Mouse (Mus musculus) left cerebral cortex, postnatal 36 days (tissue): ENCODE measurements at regions not wholly inside any gene's neighbourhood (a gene's known extent, or its start where the extent isn't known, plus 50 kb on each side); places are given as distances from the start of the nearest gene placed in this dataset.

ENCODE experiments used
- DNase-seq, 2 experiments: peaks; one replicate each; pipeline ENCODE4 v3.0.0; 2021 to 2022; ENCODE audit warnings: low spot score in 2 of 2, mixed read lengths in 1 of 2
- intact Hi-C: fragments of 180-260 bp; cut with DNase I; formaldehyde crosslinking; loops from one replicate; pipeline ENCODE4 v1.15.1; 2025

DNA sequence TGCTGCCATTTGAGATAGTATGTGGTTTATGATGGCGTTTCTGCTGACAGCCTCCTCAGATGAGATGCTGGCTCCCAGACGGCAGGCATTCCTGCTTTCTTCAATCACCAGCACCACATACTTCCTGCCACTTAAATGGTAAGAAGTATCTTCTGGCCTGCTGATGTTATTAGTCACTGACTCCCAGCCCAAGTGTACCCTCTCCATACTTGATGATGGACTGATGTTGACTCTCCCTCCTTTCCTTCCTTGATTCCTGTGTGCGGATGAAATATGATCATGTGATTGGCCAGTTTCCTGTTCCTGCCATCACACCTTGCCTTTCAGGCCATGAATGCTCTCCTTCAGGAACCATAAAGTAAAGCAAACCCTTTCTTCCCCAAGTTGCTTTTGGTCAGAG, 50.8 kb upstream of the Rpl10-ps3 start:
- no peak for DNase-seq
- intact Hi-C loops, result no loop called here

DNA sequence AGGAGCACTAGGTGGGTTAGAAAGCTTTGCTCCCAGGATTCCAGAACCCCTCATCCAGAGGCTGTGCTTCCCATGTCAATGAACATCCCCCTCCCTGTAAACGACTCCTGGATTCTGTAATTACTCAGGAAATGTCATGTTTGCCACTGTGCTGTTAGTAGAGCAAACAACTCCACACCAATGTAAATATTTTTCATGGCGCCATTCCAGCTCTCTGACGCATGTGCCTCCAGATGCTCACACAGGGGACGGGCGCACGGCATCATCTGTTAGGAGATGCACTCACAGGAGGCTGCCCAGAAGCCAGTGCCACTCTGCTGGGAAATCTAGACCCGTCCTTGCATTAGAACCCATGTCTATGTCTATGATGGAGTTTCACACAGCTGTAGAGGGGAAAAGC, 51.3 kb upstream of the Rpl10-ps3 start:
- no peak for DNase-seq
- intact Hi-C loops, result no loop called here

DNA sequence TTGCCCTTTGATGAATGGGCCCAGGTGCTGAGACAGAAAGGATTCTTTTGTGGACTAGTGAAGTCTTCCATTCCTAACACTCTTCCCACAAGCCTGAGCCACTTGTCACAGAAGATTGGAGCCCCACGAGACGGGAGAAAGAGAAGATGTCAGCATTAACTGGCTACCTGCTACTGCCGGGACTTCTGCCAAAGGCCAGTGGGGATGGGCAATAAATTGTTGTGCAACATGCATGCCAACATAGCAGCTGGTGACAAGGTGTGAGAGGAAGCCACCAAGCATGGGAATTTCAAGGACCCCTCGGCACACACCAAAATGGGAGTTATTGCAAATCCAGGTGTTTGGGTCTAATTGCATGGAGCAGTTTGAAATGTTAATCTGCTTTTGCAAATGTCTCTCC, 63.6 kb upstream of the Rpl10-ps3 start:
- intact Hi-C loops, result no loop called here
- no peak for DNase-seq

DNA sequence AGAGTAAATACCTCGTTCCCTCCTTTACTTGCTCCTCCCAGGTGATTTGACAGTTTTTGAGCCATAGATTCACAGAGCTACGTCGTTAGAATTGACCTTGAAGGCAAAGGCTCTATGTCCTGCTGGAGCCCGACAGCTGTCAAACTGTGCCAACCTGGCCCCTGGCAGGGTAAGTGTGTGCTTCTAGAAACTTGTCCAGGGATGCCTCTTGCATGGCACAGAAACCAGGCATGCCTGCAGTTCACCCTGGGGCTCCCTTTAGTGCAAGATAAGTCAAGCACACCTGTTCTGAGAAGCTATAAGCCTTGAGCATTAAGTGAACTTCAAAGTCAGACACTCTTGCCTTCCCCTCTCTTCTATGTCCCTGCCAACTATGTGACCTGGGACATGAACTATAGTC, 64.1 kb upstream of the Rpl10-ps3 start:
- intact Hi-C loops, result no loop called here
- no peak for DNase-seq

DNA sequence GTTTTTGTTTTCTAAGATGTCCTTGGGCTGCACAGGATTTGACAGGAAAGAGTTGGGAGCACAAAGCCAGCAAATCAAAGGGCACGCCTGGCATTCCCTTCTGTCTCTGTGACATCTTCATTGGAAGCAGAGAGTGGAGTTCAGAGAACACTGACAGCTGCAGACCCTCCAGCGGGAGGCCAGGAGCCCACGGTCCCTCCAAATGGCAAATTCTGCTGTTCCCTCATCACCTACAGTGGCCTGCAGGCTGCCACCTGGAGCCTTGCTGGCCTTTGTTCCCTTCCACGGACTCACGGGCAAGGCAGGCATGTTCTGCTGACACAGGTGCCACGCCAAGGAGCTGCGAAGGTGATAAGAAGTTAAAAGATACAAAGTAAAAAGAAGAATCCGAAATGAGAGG, 68.2 kb upstream of the Rpl10-ps3 start:
- intact Hi-C loops, result no loop called here
- no peak for DNase-seq

DNA sequence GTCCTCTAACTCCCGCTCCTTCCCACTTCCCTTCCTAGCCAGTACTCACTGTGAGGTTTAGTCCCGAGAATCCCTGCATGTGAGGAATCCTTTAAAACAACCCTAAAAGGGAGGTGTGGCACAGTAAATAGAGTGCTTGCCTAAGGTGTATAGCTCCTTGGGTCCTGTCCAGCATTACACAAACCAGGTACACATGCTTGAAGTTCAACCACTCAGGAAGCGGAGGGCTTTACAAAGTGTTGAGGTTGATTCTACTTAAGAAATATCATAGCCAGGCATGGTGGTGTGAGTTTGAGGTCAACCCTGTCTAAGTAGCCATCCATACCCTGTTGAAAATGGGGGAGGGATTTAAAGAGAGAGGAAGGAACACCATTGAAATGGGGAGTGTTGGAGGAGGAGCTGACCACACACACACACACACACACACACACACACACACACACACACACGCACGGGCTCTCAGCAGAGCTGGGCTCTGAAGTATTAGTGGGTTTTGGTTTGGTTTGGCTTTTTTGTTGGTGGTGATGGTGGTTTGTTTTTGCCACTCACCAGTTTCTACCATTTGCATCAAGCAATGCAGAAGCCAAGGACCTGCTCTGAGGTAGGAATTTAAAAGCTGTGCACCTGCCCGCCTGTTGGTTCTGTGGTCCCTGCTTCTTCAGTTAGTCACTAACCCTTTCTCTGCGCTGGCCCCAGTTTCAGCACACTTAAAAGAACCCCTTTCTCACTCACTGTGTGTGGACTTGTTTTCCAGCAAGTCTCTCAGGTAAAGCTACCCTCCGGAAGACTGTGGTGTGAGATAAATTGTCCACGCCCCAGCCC, 69.0 kb upstream of the Rpl10-ps3 start:
- intact Hi-C loops, result no loop called here
- DNase-seq, result no peak

DNA sequence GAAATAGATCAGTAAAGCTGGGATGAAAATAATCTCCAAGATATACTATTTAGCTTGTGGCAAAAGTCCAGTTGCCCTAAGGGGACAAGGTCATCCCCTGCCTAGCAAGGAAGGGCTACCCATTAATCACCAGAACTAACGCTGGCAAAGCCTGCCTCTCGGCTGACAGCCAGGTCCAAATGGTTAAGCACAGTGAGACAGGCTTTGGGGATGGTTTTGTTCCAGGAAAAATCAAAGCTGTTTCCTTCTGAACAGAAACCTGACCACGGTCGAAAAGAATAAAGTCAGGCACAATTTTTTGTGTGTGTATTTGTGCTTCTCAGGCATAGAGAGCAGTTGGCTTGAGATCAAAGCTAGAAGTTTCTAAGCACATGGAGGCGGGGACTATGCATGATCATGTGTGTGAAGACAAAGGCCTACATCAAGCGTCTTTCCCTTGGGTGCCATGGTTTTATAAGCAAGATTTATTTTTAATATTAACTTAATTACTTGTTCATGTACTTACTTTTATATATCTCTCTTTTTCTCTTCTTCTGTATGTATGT, 70.1 kb upstream of the Rpl10-ps3 start:
- intact Hi-C loops, result no loop called here
- DNase-seq, result no peak

DNA sequence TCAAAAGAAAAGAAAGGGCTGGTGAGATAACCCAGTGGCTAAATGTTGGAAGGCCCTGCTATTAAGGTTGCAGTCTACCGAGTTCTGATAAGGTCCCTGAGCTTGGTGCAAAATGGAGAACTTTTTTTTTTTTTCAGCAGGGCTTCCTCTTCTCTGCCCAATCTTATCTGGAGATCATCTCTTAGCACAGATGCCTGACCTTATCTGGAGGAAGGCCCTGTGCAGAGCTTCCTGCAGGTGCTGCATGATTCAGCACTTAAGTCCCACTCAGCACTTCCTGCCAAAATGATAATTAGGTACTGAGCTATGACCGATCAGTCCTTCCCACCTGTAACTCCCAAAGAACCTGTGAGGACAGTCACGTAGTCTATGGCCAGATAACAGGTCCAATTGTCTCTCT, 71.9 kb upstream of the Rpl10-ps3 start:
- intact Hi-C loops, result no loop called here
- DNase-seq, result no peak

DNA sequence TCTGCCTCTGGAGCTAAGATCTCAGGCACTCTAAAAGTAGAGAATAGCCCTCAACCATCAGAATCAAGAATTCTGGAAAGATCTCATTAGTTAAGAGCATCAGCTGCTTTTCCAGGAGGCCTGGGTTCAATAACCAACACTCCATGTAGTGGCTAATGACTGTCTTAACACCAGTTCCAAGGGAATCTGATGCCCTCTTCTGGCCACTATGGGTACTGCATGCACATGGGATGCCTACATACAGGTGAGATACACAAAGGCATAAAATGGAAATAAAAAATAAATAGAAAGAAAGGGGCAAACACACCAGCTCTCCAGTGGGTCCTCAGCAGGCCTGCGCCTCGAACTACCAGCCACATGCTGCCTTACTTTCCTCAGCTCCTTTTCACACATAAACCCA, 73.3 kb upstream of the Plet1 start:
- DNase-seq, result no peak
- intact Hi-C loops, result no loop called here

DNA sequence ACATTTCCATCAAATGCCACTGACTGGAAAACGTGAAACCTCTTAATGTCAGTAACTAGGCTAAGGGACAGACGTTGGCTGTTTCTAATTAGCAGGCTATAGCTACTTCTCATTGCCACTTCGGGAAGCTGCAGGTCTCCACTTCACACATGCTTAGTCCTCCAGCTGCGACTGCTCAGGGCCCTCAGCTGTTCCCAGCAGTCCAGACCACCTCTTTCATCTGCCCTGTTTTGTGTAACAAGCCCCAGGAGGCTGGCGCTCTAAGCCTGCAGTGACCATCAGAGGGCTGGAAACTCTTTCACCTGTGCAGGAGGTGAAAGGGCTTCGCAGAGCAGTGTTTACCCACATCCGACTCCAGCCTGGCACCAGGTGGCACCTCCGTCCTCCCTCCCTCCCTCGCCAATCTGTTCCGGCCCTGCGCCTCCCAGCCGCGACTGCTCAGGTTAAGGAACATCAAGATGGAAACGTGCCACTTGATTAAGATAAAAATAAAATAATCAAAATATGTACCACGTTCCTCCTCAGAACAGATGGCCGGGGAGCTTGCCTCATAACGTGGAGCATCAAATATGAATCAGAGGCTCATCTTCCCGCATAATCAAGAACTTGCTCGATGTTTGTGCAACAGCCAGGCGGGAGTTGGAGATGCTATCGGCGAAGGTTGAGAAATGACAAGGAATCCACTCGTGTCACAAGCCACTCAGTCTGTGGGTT, 72.6 kb upstream of the Plet1 start:
- no peak for DNase-seq
- intact Hi-C loops, result no loop called here

DNA sequence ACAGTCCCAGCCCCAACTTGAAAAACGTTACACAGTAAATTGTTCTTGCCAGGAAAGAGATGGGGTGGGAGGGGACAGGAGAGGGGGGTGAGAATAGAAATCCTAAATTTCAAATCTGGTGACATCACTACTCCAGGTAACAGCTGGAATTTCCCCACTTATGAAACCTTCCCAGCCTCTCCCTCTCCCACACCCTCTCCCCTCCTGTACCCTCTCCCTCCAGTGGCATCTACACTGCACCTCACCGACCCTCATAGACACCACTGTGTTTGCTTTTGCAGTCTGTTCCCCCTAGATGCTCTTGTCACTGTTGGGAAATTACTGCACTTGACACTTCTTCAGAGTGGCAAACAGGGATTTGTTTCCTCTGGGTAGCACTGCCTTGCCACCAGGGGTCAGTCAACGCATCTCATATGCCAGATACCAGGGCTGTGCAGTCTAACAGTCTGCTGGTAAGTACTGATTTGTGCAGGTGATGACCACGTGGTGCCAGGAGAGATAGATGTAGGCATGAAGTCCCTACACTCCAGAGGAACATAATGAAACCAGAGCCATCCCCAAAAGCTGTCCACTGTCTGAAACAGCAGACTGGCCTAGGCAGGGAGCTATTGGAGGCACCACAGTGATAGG, 68.3 kb upstream of the Plet1 start:
- no peak for DNase-seq
- intact Hi-C loops, result no loop called here

DNA sequence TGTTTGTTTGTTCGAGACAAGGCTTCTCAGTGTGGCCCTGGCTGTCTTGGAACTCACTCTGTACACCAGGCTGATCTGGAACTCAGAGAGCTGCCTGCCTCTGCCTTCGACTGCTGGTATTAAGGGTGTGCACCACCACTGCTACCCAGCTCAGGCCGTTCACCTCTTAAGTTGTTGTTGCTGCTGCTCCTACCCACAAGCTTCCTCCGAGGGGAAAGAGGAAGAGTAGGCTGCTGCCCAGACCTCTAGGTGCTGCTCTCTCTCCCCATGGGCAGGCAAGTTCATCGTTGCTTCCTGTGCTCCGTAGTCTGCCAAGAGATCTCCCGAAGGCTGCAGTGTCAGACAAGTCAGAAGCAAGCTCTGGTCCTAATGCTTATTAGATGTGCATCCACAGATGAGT, 64.2 kb upstream of the Plet1 start:
- intact Hi-C loops, result loop anchor here (10.0 kb wide), 1 partner anchor 255 kb away; no protein-coding TSS in a partner anchor
- no peak for DNase-seq

DNA sequence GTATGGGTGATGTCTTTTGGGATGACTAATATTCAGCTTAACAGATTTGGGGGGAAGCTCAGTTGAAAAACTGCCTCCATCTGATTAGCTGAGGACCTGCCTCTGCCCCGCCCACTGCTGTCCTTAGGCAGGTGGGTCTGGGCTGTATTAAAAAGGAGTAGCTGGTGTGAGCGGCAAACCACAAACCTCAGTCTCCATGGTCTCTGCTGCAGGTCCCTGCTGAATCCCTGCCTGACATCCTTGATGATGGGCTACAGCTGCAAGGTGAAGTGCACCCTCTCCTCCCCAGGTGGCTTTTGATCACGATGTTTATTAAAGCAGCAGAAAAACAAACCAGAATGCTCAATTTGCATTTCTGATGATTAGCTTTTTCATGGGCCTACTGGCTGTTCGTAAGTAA, 60.8 kb upstream of the Plet1 start:
- DNase-seq, result no peak
- intact Hi-C loops, result loop anchor here (10.0 kb wide), 1 partner anchor 259 kb away; no protein-coding TSS in a partner anchor

DNA sequence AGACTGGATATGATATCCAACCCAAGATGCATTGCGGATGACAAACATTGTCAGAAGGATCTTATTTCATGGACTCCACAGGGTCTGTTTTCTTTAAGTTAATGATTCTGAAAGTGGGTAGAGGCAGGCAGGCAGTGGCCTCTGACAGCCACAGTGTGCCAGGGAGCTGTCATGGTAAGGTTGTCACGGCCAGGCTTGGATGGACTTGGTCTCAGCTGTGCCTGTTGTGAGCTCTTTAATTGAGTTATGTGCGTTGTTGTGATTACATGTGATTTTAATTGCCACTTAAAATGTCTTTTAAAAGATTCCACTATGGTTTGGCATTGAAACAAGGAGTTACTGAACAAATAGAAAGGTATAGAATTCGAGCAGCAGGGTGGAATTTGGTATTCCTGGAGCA, 60.3 kb upstream of the Plet1 start:
- DNase-seq, result no peak
- intact Hi-C loops, result loop anchor here (10.0 kb wide), 1 partner anchor 259 kb away; no protein-coding TSS in a partner anchor

DNA sequence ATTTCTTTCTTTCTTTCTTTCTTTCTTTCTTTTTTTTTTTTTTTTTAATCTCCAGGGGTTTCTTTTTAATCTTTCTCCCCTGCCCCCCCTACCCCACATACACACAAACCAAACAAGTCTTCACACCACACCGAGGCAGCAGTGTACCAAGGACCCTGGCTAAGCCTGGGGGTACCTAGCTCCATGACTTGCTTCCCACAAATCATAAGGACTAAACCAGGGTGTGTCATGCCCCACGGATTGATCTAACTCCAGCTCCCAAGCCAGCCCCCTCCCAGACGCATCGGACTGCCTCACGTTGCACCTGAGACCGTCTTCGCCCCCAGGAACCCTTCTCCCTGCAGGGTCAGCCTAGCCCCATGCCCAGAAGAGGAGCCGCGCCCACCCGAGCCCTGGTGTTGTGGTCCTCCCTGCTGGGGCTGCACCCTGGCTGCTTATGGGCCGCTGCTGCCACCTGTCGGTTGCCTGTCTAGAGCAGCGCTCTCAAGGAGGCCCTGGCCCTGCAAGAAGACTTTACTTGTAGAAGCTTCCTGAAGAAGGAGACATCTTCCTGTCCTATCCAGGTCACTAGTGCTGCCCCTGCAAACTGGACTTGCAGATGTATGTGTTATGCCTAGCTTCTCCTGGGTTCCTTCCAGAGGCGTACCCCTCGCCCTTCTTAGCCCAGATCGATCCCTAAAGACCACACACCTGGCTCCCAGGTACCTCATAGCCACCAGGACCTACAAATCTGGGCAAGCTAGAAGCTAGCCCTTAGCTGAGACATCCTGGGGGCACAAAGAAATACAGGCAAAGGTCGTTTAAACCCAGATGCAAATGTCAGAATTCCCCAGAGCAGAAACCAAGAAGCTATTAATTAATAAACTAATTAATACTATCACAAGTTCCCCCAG, 56.2 kb upstream of the Plet1 start:
- intact Hi-C loops, result loop anchor here (2.0 to 10.0 kb wide), 3 partner anchors 105 to 943 kb away; no protein-coding TSS in a partner anchor
- DNase-seq, result peak; percentile 75 to 78

DNA sequence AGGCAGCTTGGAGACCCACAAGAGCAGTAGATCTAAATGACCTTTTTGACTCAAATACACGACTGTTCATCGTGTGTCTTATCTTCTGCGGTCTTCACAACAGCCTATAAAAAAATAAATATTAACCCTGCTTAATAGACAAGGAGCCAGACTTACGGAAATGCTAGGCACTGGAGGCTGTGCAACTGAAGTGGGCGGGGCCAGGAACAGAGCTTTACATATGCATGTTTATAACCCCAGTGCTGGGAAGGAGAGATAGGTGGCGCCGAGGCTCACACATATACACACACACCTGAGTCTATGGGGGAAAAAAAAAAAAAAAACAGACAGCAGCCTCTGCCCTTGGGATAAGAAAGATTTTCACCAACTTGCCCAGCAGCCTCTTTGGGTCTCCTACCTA, 55.6 kb upstream of the Plet1 start:
- intact Hi-C loops, result loop anchor here (2.0 to 10.0 kb wide), 3 partner anchors 106 to 944 kb away; no protein-coding TSS in a partner anchor
- no peak for DNase-seq

DNA sequence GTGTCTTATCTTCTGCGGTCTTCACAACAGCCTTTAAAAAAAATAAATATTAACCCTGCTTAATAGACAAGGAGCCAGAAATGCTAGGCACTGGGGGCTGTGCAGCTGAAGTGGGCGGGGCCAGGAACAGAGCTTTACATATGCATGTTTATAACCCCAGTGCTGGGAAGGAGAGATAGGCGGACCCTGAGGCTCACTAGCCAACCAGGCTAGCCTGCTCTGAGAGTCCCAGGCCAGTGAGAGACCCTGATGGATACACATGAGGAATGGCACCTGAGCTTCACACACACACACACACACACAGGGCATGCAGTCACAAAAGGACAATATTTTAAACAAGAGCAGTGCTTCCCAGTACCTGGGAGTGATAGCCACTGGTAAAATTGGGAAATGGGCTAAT, 54.1 kb upstream of the Plet1 start:
- intact Hi-C loops, result loop anchor here (10.0 kb wide), 1 partner anchor 1355 kb away; the partner anchor contains the start of gene Tmprss5

DNA sequence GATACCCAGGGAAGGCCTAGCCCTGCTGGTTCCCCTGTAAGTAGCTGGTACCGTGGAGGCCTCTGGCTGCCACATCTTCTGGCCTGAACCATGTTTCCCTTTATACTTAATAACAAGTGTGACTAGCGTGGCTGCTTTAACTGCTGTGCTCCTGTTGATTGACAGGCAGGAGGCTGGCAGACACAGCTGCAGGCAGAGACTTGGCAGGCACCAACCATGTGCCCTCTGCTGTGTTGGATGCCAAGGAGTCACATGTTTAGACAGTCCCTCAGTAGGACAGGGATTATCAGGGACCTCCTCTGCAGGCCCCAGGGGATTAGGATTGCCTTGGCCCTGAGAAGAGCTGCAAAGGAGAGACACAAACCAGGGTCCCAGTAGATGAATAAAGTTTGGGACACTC, 53.6 kb upstream of the Plet1 start:
- intact Hi-C loops, result loop anchor here (10.0 kb wide), 1 partner anchor 1356 kb away; the partner anchor contains the start of gene Tmprss5
- DNase-seq, result no peak

More for the DNA sequence above, 54.1 kb upstream of the Plet1 start:
- no peak for DNase-seq
